23 mouse cellular contexts compared by ENCODE assay signal in genomic region chr8:86058618-86059017, GRCm38 (mm10).
DNase-seq lines count a peak whose midpoint lies in the region; ATAC-seq and TF ChIP-seq lines count a peak whose summit lies in the region.
"Had no signal": no experiment of that assay in that cellular context is flagged by ENCODE, and none has a peak within 500 bp of the region (broad histone marks: within the 10 kb centered on the region; RNA-seq: fewer than 3 reads in every experiment).

No protein-coding gene starts in this region.

- H3K9ac ChIP-seq in MEL (ENCODE audit: control insufficient read depth, low read depth, low read length, poor library complexity, severe bottlenecking) = no peak overlapping the region
- H3K9ac ChIP-seq in midbrain, embryonic 14.5 days (replicated peaks; ENCODE audit: low read length) = no peak overlapping the region

- no peak for ATAC-seq in midbrain, embryonic 14.5 days (ENCODE audit: low FRiP score, low TSS enrichment)
- ATAC-seq: activated CD4-positive, CD25-positive, alpha-beta regulatory T cell, adult 4 months; CD4-positive, CD25-positive, alpha-beta regulatory T cell, adult 4 months; Patski had no signal

- no peak overlapping the region for H3K4me3 ChIP-seq in MEL (ENCODE audit: control insufficient read depth in 1 of 2, insufficient read depth in 1 of 2, low read depth in 2 of 2, low read length in 2 of 2)
- H3K4me3 ChIP-seq in midbrain, embryonic 14.5 days (replicated peaks; ENCODE audit: low read depth, low read length) = no peak overlapping the region

- intact Hi-C loops in heart, postnatal 25 days (cut with DNase I) = no loop called here

- no peak for TF ChIP-seq RAD21 in MEL (IDR thresholded peaks at IDR 0.05; ENCODE audit: low read depth, low read length)

- no peaks in the 10 kb centered on the region for H3K9me3 ChIP-seq in MEL (replicated peaks; ENCODE audit: insufficient read depth, low read length)
- H3K9me3 ChIP-seq in midbrain, embryonic 14.5 days (ENCODE audit: control insufficient read depth, low read length) = no peaks in the 10 kb centered on the region
- H3K9me3 ChIP-seq: G1E had no signal

- peaks cover 8 to 12% of the 10 kb centered on the region in 2 experiments for H3K4me1 ChIP-seq in MEL (ENCODE audit: control insufficient read depth in 1 of 2, insufficient read depth in 2 of 2, low read length in 2 of 2)
- no peaks in the 10 kb centered on the region for H3K4me1 ChIP-seq in midbrain, embryonic 14.5 days (ENCODE audit: control insufficient read depth, insufficient read depth, low read length)

- no peaks in the 10 kb centered on the region for H3K27me3 ChIP-seq in MEL (ENCODE audit: control insufficient read depth in 1 of 2, insufficient read depth in 2 of 2, low read length in 2 of 2)
- no peaks in the 10 kb centered on the region for H3K27me3 ChIP-seq in midbrain, embryonic 14.5 days (ENCODE audit: control insufficient read depth, insufficient read depth, low read length)
- H3K27me3 ChIP-seq: CH12.LX, Patski had no signal

- H3K79me2 ChIP-seq in MEL (ENCODE audit: control insufficient read depth, insufficient read depth, low read length, poor library complexity) = no peaks in the 10 kb centered on the region

- TF ChIP-seq CTCF in MEL (IDR thresholded peaks at IDR 0.05 in 2 of 3, conservative IDR thresholded peaks at IDR 0.05 in 1 of 3; ENCODE audit: control insufficient read depth in 1 of 3, insufficient read depth in 1 of 3, low read depth in 2 of 3, low read length in 3 of 3, poor library complexity in 1 of 3, severe bottlenecking in 1 of 3) = no peak

- no peak for TF ChIP-seq POLR2A in MEL (IDR thresholded peaks at IDR 0.05; ENCODE audit: control insufficient read depth in 1 of 2, insufficient read depth in 1 of 2, low read depth in 1 of 2, low read length in 2 of 2, poor library complexity in 1 of 2)

- peaks cover 8 to 18% of the 10 kb centered on the region in 2 experiments for H3K36me3 ChIP-seq in MEL (ENCODE audit: control insufficient read depth in 1 of 2, insufficient read depth in 2 of 2, low read length in 2 of 2)
- peaks cover 8% of the 10 kb centered on the region; the same call in 1 of the 2 replicates for H3K36me3 ChIP-seq in midbrain, embryonic 14.5 days (ENCODE audit: control insufficient read depth, insufficient read depth, low read length)

- peak overlapping the region; percentile 4; the same call in 1 of the 2 replicates for H3K27ac ChIP-seq in MEL (ENCODE audit: control insufficient read depth, low read depth, low read length)
- no peak overlapping the region for H3K27ac ChIP-seq in midbrain, embryonic 14.5 days (replicated peaks; ENCODE audit: low read depth, low read length)

- 88% methylated on average over 5 of the region's 5 CpGs for WGBS in midbrain, embryonic 14.5 days

- peak; percentile 21 to 50; a peak in 2 of 4 replicates for TF ChIP-seq EP300 in MEL (IDR thresholded peaks at IDR 0.05; ENCODE audit: low read depth in 1 of 2, low read length in 2 of 2)

- DNase-seq in MEL (ENCODE audit: low read depth, low spot score) (peak; percentile 44), MEL-GATA-1-ER (ENCODE audit: extremely low read depth, low read depth) (peak; percentile 13)
- DNase-seq in c-Kit-positive CD71-positive TER-119-negative erythroid progenitor cells, embryonic 14.5 days (ENCODE audit: low read depth) = peak; percentile 13
- no peak for DNase-seq in midbrain, embryonic 14.5 days
- DNase-seq in layer of hippocampus, postnatal 36 days = no peak
- no peak for DNase-seq in heart, postnatal 25 days (ENCODE audit: low spot score)
- DNase-seq: adrenal gland, adult 2 months; adrenal gland, adult 8-10 months; adrenal gland, postnatal 10 days; adrenal gland, postnatal 14 days; adrenal gland, postnatal 25 days; adrenal gland, postnatal 36 days; cerebellum, adult 11 months; cerebellum, adult 11-12 months; cerebellum, adult 18-20 months; cerebellum, adult 2 months; cerebellum, adult 8-10 months; cerebellum, adult 9-10 months had no signal

- no peak overlapping the region for H3K4me2 ChIP-seq in midbrain, embryonic 14.5 days (ENCODE audit: low read length)

TF ChIP-seq in MEL, 35 proteins besides CTCF, POLR2A, EP300 and RAD21:
- TF ChIP-seq MAZ (IDR thresholded peaks at IDR 0.05; ENCODE audit: low read depth, low read length) (no peak), POLR2AphosphoS2 (IDR thresholded peaks at IDR 0.05; ENCODE audit: low read length) (no peak), GATA1 (IDR thresholded peaks at IDR 0.05; ENCODE audit: low read depth, low read length) (peak; percentile 68), USF1 (IDR thresholded peaks at IDR 0.05; ENCODE audit: low read depth, low read length) (no peak), ZNF384 (IDR thresholded peaks at IDR 0.05; ENCODE audit: low read depth, low read length) (peak; percentile 71), ETS1 (IDR thresholded peaks at IDR 0.05; ENCODE audit: low read depth, low read length) (peak; percentile 37), SIN3A (IDR thresholded peaks at IDR 0.05; ENCODE audit: low read length) (no peak; the same call in none of the 2 replicates), ZKSCAN1 (IDR thresholded peaks at IDR 0.05; ENCODE audit: low read depth, low read length) (no peak), POLR2AphosphoS5 (IDR thresholded peaks at IDR 0.05; ENCODE audit: borderline replicate concordance, low read depth, low read length) (no peak), KAT2A (conservative IDR thresholded peaks at IDR 0.05; ENCODE audit: low read depth, low read length) (no peak), NRF1 (IDR thresholded peaks at IDR 0.05; ENCODE audit: insufficient read depth, low read depth, low read length, poor library complexity, severe bottlenecking) (no peak), NELFE (IDR thresholded peaks at IDR 0.05; ENCODE audit: low read depth, low read length) (no peak), MAX (IDR thresholded peaks at IDR 0.05; ENCODE audit: low read length) (no peak), MXI1 (IDR thresholded peaks at IDR 0.05; ENCODE audit: low read depth, low read length) (no peak), SMC3 (IDR thresholded peaks at IDR 0.05; ENCODE audit: low read depth, low read length) (no peak), MAFK (IDR thresholded peaks at IDR 0.05; ENCODE audit: borderline replicate concordance, low read depth, low read length) (no peak), E2F4 (IDR thresholded peaks at IDR 0.05; ENCODE audit: borderline replicate concordance, low read depth, low read length) (no peak), TCF12 (IDR thresholded peaks at IDR 0.05; ENCODE audit: low read depth, low read length) (peak; percentile 52; the same call in 1 of the 2 replicates), MYC (IDR thresholded peaks at IDR 0.05; ENCODE audit: low read depth, low read length) (no peak), BHLHE40 (IDR thresholded peaks at IDR 0.05; ENCODE audit: borderline replicate concordance, low read depth, low read length) (no peak), JUND (IDR thresholded peaks at IDR 0.05; ENCODE audit: low read depth, low read length) (no peak)

Comparison
In these comparisons a context has a peak if more than half of its experiments do, and no peak if none do; other contexts are left out.
1. DNase-seq: peak in MEL (single experiment), MEL-GATA-1-ER (single experiment) and c-Kit-positive CD71-positive TER-119-negative erythroid progenitor cells, embryonic 14.5 days (single experiment); none in midbrain, embryonic 14.5 days (single experiment), layer of hippocampus, postnatal 36 days (0 of 2) and heart, postnatal 25 days (single experiment).